Mouse (Mus musculus) lung, postnatal 0 days (tissue): Measurements from ENCODE around the gene Ppm1l.

Experiments used
- CTCF ChIP-seq: IDR thresholded peaks from 2 replicates; pipeline ENCODE4 v1.5.1; 2016; ENCODE audit warnings: antibody characterized with exemption, mild to moderate bottlenecking
- EP300 ChIP-seq: IDR thresholded peaks from 2 replicates; pipeline ENCODE4 v1.6.1; 2016; ENCODE audit warnings: antibody characterized with exemption, mild to moderate bottlenecking, control low read depth

DNA sequence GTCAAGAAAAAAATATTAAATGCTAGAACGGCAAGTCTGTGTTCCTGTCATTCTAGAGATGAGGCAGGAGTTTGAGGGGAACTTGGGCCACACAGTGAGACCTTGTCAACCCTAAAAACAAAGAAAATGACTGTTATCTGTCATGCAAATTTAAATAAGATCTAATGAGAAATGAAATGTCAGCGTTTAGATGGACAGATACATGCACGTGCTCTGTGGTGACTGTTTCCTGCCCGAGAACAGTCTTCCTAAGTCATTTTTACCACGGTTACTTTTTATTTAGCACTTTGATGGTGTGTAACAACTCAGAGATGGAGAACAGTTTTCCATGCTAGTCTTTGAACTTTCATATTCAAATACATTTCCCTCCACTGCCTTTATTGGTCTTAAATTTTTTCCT, 40.1 kb downstream of the Ppm1l start:
- no peak for TF ChIP-seq CTCF
- no peak for TF ChIP-seq EP300
